Mouse (Mus musculus): ENCODE data around the gene Lhx2. TPM values are rescaled to one million over a fixed set of nuclear protein-coding genes. Genes with fewer than 3 reads are reported as not detected.

The Lhx2 gene
- polyA plus RNA-seq (2011; ENCODE audit: insufficient read depth, insufficient read length, low replicate concordance, missing spikeins) = 0.70 TPM in 1 of 2 replicates, not detected in the other

DNA sequence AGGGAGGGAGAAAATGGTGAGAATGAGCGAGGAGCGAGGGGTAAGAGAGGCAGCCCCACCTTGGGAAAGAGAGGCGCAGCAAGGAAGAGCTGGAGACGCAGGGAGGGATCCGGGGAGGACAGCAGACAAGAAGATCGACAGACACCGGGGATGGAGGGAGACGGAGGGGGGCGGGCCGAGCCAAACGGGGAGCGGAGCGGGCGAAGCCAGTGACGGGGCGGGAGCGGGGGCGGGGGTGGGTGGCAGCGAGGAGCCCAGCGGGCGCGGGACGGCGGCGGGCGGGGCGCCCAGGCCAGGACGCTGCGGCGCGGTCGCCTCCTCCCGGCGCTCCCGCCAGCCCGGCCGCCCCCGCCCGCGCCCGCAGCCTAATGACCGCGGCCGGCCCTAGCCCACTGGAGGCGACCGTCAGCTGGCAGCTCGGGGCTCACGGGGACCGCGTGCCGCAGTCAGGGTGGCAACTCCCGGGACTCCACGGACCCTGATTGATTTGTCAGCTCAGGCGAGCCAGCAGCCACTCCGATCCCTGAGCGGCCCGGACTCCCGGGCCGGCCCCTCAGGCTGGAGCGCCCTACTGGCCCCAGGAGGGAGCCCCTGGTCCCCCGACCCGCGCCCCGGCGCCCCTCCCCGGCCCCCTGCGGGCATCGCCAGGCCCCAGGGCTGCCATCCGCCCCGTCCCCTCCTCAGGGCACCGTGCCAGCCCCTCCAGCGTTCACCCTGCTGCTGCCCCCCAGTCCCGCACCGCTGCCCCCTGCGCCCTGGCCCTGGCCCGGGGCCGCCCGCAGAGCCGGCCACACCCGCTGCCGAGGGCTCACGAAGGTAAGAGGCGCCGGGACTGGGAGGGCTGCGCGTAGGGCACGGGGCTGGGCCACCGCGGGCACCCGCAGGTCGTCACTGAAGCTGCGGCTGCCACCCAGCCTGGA lies at the start of gene Lhx2:
Gene Lhx2 (plus strand): TSS at position 292 of the 920 bp plus-strand sequence.
- H3K4me3 ChIP-seq (replicated peaks; ENCODE audit: control insufficient read depth, low read depth, low read length) = no peak within 1 kb of the TSS
- no peak within 1 kb of the TSS for H3K27ac ChIP-seq (ENCODE audit: control insufficient read depth, insufficient read depth, low read depth, low read length, poor library complexity)
- H3K4me1 ChIP-seq (ENCODE audit: control insufficient read depth, insufficient read depth, low read length) = no peaks in the 10 kb centered on the region
- under 1% methylated on average over 78 of the region's 92 CpGs for WGBS
- no peak for TF ChIP-seq POLR2A (IDR thresholded peaks at IDR 0.05; ENCODE audit: borderline replicate concordance, control insufficient read depth, low read depth, low read length)
- TF ChIP-seq CTCF (IDR thresholded peaks at IDR 0.05; ENCODE audit: control insufficient read depth, insufficient read depth, low read length) = no peak

GRCm38 (mm10) chr2:38291526-38291925 lies 47.6 kb upstream of the Lhx2 start:
- 57% methylated on average over 1 of the region's 1 CpGs for WGBS
- Histone ChIP-seq H3K27ac (ENCODE audit: control insufficient read depth, insufficient read depth, low read depth, low read length, poor library complexity) (no peak overlapping the region), H3K4me1 (ENCODE audit: control insufficient read depth, insufficient read depth, low read length) (peaks cover 1% of the 10 kb centered on the region; the same call in 1 of the 2 replicates), H3K4me3 (replicated peaks; ENCODE audit: control insufficient read depth, low read depth, low read length) (no peak overlapping the region)
- TF ChIP-seq POLR2A (IDR thresholded peaks at IDR 0.05; ENCODE audit: borderline replicate concordance, control insufficient read depth, low read depth, low read length) = no peak
- TF ChIP-seq CTCF (IDR thresholded peaks at IDR 0.05; ENCODE audit: control insufficient read depth, insufficient read depth, low read length) = no peak

GRCm38 (mm10) chr2:38295939-38296338 lies 43.1 kb upstream of the Lhx2 start:
- TF ChIP-seq POLR2A (IDR thresholded peaks at IDR 0.05; ENCODE audit: borderline replicate concordance, control insufficient read depth, low read depth, low read length) = no peak
- no peaks in the 10 kb centered on the region for H3K4me1 ChIP-seq (ENCODE audit: control insufficient read depth, insufficient read depth, low read length)
- no peak overlapping the region for H3K27ac ChIP-seq (ENCODE audit: control insufficient read depth, insufficient read depth, low read depth, low read length, poor library complexity)
- H3K4me3 ChIP-seq (replicated peaks; ENCODE audit: control insufficient read depth, low read depth, low read length) = no peak overlapping the region
- WGBS = 12% methylated on average over 4 of the region's 4 CpGs

DNA sequence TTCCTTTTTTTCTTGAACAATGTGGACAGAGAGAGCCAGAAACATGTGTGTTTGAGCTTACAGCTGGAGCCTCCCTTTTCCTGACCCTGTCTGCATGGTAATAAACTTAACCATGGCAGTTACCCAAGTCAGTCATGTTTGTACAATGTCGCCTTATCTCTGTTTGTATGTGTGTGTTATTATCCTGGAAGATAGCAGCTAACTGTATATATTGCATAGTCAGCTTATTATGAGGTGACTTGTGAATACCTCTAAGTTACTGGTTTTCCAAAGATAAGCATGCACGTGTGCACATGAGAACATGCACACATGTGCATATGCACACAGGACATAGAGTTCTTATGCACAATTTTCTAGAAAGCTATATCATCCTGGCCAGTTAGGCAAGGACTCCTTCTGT lies 38.1 kb upstream of the Lhx2 start:
- Histone ChIP-seq H3K27ac (ENCODE audit: control insufficient read depth, insufficient read depth, low read depth, low read length, poor library complexity) (no peak overlapping the region), H3K4me1 (ENCODE audit: control insufficient read depth, insufficient read depth, low read length) (no peaks in the 10 kb centered on the region), H3K4me3 (replicated peaks; ENCODE audit: control insufficient read depth, low read depth, low read length) (no peak overlapping the region)
- WGBS = 58% methylated on average over 2 of the region's 2 CpGs
- TF ChIP-seq CTCF (IDR thresholded peaks at IDR 0.05; ENCODE audit: control insufficient read depth, insufficient read depth, low read length) (no peak), POLR2A (IDR thresholded peaks at IDR 0.05; ENCODE audit: borderline replicate concordance, control insufficient read depth, low read depth, low read length) (no peak)

DNA sequence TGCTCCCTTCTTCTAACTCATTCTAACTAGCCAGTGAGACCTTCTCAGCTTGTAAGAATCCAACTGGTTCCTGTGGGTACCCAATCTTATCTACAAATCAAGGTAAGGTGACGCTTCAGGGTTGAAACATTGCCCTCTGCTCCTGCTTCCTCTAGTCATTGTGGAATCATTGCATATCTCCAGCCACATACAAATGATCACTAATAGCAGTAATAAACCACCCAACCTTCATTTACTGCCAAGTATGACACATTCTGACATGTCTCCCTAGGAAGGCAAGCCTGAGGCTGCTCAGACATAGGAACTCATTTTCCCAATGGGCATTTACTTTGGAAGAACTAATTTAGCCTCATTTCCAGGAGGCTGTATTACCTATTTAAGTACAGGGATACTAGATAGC lies 33.9 kb upstream of the Lhx2 start:
- TF ChIP-seq POLR2A (IDR thresholded peaks at IDR 0.05; ENCODE audit: borderline replicate concordance, control insufficient read depth, low read depth, low read length) (no peak), CTCF (IDR thresholded peaks at IDR 0.05; ENCODE audit: control insufficient read depth, insufficient read depth, low read length) (no peak)
- H3K4me1 ChIP-seq (ENCODE audit: control insufficient read depth, insufficient read depth, low read length) = no peaks in the 10 kb centered on the region
- no peak overlapping the region for H3K4me3 ChIP-seq (replicated peaks; ENCODE audit: control insufficient read depth, low read depth, low read length)
- 58% methylated on average over 1 of the region's 1 CpGs for WGBS
- H3K27ac ChIP-seq (ENCODE audit: control insufficient read depth, insufficient read depth, low read depth, low read length, poor library complexity) = no peak overlapping the region

GRCm38 (mm10) chr2:38312921-38313320 lies 26.2 kb upstream of the Lhx2 start:
- H3K4me3 ChIP-seq (replicated peaks; ENCODE audit: control insufficient read depth, low read depth, low read length) = no peak overlapping the region
- WGBS = 87% methylated on average over 3 of the region's 3 CpGs
- no peaks in the 10 kb centered on the region for H3K4me1 ChIP-seq (ENCODE audit: control insufficient read depth, insufficient read depth, low read length)
- H3K27ac ChIP-seq (ENCODE audit: control insufficient read depth, insufficient read depth, low read depth, low read length, poor library complexity) = no peak overlapping the region
- TF ChIP-seq CTCF (IDR thresholded peaks at IDR 0.05; ENCODE audit: control insufficient read depth, insufficient read depth, low read length) = no peak
- TF ChIP-seq POLR2A (IDR thresholded peaks at IDR 0.05; ENCODE audit: borderline replicate concordance, control insufficient read depth, low read depth, low read length) = no peak

DNA sequence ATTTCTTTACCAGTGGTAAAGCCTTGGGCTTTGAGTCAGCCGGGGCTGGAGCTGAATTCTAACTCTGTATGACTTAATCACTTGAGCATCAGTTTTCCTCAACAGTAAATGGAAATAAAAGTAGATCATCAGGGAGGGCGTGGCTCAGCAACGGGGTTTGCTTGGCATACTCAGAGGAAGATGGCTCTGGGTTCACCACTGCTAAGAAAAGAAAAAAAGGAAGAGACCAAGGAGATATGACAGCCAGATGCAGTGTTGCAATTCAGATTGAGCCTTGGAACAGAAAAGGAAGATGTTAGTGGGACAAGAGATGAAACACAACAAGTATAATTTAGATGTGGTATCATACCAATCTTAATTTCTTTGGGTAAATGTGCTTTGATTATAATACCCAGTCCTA lies 25.7 kb upstream of the Lhx2 start:
- 26% methylated on average over 3 of the region's 3 CpGs for WGBS
- no peak overlapping the region for H3K27ac ChIP-seq (ENCODE audit: control insufficient read depth, insufficient read depth, low read depth, low read length, poor library complexity)

GRCm38 (mm10) chr2:38319086-38319485 lies 20.0 kb upstream of the Lhx2 start:
- H3K4me1 ChIP-seq (ENCODE audit: control insufficient read depth, insufficient read depth, low read length) = no peaks in the 10 kb centered on the region; the same call in 1 of the 2 replicates
- no peak overlapping the region for H3K27ac ChIP-seq (ENCODE audit: control insufficient read depth, insufficient read depth, low read depth, low read length, poor library complexity)
- H3K4me3 ChIP-seq (replicated peaks; ENCODE audit: control insufficient read depth, low read depth, low read length) = no peak overlapping the region
- no peak for TF ChIP-seq CTCF (IDR thresholded peaks at IDR 0.05; ENCODE audit: control insufficient read depth, insufficient read depth, low read length)
- TF ChIP-seq POLR2A (IDR thresholded peaks at IDR 0.05; ENCODE audit: borderline replicate concordance, control insufficient read depth, low read depth, low read length) = no peak
- 1% methylated on average over 11 of the region's 11 CpGs for WGBS

More for the DNA sequence above, 25.7 kb upstream of the Lhx2 start:
- H3K4me3 ChIP-seq (replicated peaks; ENCODE audit: control insufficient read depth, low read depth, low read length) = no peak overlapping the region
- no peaks in the 10 kb centered on the region for H3K4me1 ChIP-seq (ENCODE audit: control insufficient read depth, insufficient read depth, low read length)
- TF ChIP-seq POLR2A (IDR thresholded peaks at IDR 0.05; ENCODE audit: borderline replicate concordance, control insufficient read depth, low read depth, low read length) (no peak), CTCF (IDR thresholded peaks at IDR 0.05; ENCODE audit: control insufficient read depth, insufficient read depth, low read length) (no peak)
